Mouse (Mus musculus) NIH3T3 (cell line): ENCODE data around the gene Cwc22.

Experiments used
- DNase-seq: peaks from one replicate; pipeline ENCODE4 v3.0.0-alpha.2; 2012; ENCODE audit warnings: low read depth

Cwc22 gene

DNA sequence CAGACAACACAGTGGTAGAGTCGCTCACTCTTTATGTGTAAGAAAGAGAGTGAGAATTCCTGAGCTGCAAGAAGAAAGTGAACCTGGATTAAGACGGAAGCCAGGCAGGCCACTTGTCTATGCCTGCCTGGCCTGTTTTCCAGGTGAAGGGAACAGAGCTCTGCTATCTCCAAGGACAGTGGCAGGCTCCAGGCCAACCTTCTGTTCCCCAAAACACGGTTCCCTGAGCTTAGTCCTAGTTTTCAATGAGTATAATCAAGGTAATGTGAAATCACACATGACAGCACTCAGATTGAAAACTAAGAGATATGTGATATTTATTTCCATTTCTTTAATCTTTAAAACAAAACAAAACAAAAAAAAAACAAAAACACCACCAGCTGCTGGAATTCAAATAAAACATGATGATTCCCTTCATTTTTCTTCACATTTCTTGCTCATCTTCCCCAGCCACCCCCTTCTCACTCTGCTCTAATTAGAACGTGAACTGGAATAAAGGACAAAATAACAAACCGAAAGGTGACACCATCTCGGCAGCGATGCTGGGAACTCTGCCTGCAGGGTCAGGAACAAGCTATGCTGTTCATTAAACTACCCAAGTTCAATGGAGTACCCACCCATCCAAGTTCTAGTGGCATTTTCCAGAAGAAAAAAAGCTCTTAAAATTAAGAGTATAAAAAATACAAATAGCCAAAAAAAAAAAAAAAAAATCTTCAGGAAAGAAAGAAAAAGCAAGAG, 20.8 kb downstream of the Cwc22 start:
- DNase-seq: no peak

- no peak for DNase-seq
Observed at GRCm38 (mm10) chr2:77924003-77924402, 22.2 kb downstream of the Cwc22 start.

GRCm38 (mm10) chr2:77923182-77923581, 23.0 kb downstream of the Cwc22 start:
- no peak for DNase-seq

GRCm38 (mm10) chr2:77921307-77921706, 24.9 kb downstream of the Cwc22 start:
- no peak for DNase-seq

GRCm38 (mm10) chr2:77920621-77921020, 25.6 kb downstream of the Cwc22 start:
- DNase-seq: no peak

DNA sequence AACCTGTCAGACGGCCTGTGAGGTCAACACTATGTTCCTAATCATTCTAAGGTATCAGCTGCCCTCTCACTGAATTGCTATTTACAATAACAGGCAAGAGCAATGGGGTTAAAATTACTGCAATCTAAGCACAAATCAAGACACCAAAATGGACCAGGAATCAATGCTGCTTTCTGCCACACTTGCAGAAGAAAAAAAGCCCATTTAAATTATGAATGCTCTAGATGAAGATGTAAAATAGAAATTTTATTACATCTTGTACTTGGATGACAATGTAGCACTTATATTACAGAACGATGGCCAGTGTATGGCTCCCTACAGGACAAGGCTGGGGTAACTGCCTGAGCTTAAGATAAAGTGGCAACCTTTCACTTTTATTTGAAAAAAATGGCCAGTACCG, 27.7 kb downstream of the Cwc22 start:
- DNase-seq: no peak

- no peak for DNase-seq
Observed at GRCm38 (mm10) chr2:77918006-77918405, 28.2 kb downstream of the Cwc22 start.

DNA sequence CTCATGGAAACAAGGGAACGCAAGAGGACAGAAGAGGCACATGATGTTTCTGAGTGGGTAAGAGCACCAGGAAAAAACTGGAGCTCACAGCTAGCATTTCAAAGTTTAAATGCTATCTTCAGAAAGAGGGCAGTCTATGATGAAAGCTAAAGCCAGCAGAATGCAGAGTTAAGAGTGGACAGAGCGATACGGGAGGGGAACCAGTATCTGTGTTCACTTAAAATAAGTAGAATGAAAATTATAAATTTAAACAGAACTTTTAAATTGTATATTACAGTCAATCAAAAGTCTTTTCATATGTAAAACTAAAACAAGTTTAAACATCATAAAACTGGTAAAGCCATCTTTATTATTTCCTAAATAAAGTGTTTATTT, 28.8 kb downstream of the Cwc22 start:
- DNase-seq: no peak

DNA sequence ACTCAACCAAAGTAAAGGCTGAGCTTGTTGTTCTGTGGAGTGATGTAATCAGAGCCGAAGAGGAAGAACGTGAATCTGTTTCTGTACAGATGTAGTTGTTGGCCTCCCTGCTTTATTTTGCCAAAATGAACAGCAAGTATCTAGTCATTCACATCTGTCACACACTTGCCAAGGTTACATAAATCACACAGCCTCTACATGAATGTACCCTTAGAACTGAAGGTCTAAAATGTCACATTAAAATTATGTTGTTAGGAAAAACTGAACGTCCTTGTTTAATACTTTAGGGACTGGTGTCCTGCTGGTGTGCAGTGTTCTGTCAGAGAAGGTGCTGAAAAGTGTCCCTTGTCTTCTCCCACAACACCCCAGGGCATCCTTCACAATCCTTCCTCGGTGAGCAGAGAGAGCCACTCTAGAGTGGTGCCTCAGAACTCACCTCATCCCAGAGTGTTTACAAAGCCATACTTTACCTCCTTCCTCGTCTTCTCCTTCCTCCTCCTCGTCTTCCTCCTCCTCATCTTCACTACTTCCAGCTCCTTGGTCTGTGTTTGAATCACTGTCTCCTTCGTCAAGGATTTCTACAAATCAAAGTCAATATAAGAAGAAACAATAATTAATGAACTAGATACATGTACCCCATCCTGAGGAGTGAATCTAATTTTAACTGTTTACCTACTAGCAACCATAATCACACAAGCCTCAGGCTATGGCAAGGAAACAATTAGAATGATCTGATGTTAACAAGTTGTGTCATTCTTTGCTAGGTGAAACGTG, 29.4 kb downstream of the Cwc22 start:
- no peak for DNase-seq

DNA sequence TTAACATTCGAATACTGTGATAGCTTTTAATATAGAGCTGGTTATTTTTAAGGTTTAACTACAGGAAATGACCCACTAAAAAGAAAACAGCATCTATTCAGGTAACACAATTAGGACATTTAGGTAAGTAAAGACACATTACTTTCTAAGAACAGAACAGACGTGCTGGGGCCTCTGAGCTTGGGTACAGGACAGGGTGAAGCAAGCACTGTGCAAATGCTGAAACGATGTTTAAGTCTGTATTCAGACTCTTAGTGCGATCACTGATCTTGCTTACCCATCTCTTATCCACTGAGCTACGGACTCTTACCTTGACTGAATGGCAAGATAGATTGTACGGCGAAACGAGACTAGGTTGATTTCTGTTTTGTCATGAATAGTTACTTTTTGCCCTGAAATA, 31.0 kb downstream of the Cwc22 start:
- DNase-seq: no peak

- no peak for DNase-seq
Observed at GRCm38 (mm10) chr2:77913628-77914027, 32.5 kb downstream of the Cwc22 start.

GRCm38 (mm10) chr2:77912197-77912596, 34.0 kb downstream of the Cwc22 start:
- no peak for DNase-seq

- no peak for DNase-seq
Observed at GRCm38 (mm10) chr2:77911452-77911851, 34.7 kb downstream of the Cwc22 start.

DNA sequence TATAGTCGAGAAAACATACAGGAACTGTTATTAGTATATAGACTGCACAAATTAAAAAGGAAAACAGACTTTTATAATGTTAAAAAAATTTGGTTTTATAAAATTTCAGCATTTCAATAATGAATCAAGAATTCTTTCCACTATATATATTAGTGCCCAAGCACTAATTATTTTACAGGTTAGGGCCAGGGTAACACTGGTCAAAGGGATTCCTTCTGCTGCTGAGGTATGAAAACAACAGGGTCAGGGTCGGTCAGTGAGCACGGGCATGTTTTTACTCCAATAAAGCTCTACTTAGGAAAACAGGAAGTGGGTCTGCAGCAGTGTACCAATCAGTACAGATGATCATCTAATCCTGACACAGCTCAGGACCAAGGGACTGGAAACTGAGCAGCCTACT, 36.0 kb downstream of the Cwc22 start:
- no peak for DNase-seq

DNA sequence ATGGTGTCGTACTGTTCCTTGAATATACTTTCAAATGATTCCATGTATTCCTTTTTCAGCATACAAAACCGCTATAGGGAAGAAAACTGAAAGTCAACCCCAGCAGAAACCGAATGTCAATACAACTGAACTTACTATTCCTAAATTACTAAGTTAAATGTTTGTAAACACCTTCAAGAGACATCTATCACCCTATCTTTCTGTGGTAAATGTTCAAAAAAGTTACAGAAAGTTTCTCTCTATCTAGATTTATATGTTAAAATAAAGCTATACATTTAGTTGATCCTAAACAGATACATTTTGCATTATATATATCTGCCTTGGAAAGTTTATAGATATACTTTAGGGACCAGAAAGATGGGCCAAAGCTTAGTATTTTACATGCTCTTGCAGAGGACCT, 39.0 kb downstream of the Cwc22 start:
- DNase-seq: no peak

- no peak for DNase-seq
Observed at GRCm38 (mm10) chr2:77905023-77905422, 41.2 kb downstream of the Cwc22 start.

DNA sequence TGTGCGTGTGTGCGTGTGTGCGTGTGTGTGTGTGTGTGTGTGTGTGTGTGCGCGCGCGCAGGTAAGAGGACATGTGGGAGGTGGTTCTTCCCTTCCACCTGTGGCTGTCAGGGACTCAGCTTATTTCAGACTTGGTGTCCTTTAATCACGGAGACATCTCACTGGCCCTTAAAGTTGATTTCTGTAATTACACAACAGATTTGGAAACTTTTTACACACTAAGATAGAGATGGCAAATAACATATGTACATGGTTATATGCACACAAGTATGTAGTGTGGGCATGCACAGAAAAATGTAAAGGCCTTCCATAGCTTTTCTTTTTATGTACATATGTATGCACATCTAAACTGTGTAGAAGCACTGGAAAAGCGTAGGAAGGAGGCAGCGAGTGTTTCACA, 41.7 kb downstream of the Cwc22 start:
- no peak for DNase-seq

DNA sequence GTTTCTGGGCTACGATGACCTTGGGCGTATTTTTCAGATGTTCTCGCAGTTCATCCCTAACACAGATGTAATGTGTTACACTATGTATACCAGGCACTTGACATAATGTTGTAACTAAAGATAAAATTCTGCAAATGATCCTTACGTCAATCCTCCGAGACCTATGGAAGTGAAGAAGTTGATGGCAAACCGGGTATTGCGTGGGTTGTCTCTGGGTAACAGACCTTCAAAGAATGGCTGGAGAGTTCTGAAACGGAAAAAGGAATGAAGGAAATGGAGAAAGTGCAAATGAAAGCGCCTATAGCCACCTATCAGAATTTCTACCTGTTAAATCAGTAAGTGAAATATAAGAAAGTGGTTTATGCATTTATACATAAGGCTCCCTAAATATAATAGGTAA, 42.2 kb downstream of the Cwc22 start:
- DNase-seq: no peak

GRCm38 (mm10) chr2:77903098-77903497, 43.1 kb downstream of the Cwc22 start:
- DNase-seq: no peak

DNA sequence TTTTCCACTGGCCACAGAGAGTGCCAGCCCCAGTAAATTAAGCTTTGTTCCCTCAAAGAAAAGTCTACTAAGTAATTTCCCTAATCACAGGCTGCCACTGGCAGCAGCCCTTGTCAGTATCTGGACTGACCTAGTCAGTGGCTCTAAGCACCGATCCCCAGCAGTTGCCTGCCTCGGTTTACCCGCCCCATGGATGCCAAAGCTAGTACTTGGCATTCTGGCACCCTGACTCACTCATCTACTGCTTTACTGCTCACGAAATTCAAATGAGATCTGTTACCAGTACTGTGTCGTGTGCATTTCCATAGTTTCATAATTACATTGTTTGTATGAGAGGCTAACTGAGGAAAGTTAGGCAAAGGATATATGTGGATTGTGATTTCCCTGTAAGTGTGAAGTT, 44.9 kb downstream of the Cwc22 start:
- no peak for DNase-seq

DNA sequence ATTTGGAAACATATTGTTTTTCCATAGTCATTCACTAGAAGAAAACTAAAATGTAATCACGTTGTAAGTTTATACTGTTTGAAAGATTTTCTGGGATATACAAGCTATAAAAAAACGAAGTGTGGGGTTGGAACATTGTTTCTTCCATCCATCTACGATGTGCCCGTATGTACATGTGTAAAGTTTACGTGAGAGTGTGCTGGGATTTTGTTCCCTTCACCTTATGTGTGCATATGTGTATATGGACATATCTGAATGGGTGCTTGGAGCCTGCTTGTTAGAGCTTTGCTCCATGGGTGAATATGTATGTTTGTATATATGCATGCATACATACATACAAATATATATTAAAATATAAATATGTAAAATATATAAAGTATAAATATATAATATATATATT, 45.4 kb downstream of the Cwc22 start:
- DNase-seq: no peak

DNA sequence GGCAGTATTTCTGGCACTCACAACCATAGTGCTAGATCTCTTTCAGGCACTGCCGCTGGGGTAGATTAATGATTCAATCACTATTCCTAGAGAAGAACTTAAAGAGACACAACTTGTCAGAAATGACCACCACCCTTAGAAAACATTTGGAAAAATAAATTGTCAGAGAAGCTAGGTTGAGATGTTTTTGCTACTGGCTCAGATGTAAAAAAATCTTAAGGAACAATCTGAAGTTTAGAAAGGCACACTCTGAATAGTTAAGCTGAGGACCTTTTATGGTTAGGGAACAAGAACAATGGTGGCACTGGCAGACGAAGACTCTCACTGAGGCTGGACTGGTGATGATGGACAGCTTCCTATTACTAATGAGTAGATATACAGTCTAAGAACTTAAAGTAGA, 46.1 kb downstream of the Cwc22 start:
- DNase-seq: no peak

- DNase-seq: no peak
Observed at GRCm38 (mm10) chr2:77898436-77898835, 47.7 kb downstream of the Cwc22 start.

GRCm38 (mm10) chr2:77897988-77898387, 48.2 kb downstream of the Cwc22 start:
- DNase-seq: no peak
